Mouse (Mus musculus) layer of hippocampus, postnatal 14 days (tissue): ENCODE measurements at regions not wholly inside any gene's neighbourhood (a gene's known extent, or its start where the extent isn't known, plus 50 kb on each side); places are given as distances from the start of the nearest gene placed in this dataset.

Experiments
- DNase-seq, 2 experiments: peaks; one replicate each; pipeline ENCODE4 v3.0.0; 2021 to 2022; ENCODE audit warnings: low spot score in 2 of 2, mixed read lengths in 1 of 2

DNA sequence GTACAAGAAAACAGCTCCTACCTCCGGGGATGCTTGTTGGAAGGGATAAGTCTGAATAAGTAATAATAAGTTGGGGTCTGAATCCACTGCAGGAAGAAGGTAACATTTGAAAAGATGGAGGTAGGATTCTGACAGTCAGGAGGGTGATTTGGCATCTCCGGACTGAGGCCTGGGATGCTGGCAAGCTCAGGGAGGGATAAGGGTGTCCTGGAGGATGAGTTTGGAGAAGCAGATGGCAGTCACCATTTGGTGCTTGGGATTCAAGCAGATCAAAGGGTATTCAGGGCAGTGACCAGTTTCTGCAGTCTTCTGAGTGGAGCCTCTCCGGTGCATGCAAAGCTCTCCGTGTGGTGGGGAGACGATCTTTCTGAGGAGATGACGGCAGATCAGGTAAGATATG lies 62.9 kb upstream of the Gm2310 start:
- no peak for DNase-seq

DNA sequence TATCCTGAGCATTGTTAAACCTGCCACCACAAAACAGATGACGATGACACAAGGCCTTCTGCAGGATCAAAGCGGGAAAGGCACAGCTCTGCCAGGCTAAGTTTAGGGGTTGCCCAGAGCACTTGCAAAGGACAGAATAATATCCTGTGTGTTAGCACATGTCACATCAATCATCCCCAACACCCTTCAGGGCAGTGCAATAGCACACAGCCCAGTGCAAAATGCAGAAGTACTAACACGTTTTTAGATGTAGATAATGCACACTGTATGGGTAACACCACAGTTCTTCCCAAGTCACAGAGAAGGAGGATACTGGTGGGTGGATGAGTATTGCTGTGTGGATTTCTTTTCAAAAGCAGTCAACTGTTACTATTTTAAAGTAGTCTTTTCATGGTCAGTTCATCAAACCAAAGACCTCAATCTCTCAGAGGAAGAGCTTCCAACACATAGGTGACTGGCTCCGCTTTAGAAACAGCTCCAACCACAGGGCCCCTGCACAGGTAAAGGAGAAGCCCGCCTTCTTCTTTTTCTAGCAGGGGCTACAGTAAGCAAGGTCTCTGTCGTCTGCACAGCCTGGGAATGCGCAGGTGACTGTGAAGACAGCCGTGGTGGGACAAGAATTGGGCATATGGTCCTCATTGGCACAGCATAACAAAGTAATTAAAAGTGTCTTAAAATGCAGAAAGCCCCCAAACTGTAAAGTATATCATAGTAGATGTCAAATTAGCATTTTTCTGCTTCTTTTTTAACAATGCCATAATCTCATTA lies 61.6 kb upstream of the Gm2310 start:
- no peak for DNase-seq

DNA sequence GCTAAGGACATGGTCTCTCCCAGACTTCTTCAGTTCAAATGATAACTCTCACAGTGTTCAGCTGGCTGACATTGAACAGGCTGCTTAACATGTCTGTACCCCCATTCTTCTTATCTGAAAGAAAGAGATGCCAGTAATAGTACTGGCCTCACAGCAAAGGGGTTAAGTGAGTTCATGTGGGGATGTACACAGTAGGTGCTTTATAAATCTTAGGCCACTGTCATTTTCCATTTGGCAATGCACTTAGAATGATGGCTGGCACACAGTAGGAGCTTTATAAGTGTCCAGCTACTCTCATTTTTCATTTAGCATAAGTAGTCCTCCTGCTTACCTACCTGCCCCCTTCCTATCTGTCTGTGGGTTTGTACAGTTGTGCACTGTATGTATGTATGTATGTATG lies 60.3 kb upstream of the Gm2310 start:
- no peak for DNase-seq

DNA sequence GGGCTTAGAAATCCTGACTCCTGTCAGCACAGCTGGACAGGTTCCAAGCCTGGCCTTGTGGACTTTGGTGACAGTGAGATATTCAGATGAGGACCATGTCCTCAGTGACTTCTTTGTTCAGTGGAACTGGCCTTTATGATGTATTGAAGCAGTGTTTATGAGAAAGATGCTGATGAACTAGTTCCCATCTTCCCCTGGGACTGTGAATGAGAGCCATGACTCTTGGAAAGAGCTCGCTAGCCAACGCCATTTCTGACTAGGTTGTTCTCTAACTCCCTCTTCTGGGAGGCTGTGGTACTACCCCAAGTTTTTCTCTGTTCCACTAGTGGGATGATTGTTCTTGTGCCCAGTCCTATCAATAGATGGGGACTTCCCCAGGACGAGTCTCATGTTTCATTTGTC lies 57.7 kb upstream of the Gm2310 start:
- DNase-seq: peak; percentile 44 to 64

DNA sequence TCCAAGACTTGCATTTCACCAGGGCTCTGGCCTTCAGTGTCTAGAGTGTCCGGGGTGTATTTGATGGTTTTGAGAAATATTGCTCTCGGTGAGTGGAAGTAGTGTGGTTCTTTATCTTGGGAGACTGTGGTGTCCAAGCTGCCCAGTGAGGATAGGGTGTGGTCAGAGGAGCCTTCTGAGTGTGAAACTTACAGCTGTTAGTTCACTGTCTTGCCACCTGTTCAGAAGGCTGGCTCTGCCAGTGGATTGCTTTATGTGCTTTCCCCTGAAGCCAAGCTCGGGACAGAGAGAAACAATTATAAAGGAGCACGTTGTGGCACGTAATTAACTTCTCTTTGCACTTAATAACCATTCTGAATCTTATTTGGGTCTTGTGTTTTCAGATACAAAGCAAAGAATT lies 57.2 kb upstream of the Gm2310 start:
- no peak for DNase-seq

DNA sequence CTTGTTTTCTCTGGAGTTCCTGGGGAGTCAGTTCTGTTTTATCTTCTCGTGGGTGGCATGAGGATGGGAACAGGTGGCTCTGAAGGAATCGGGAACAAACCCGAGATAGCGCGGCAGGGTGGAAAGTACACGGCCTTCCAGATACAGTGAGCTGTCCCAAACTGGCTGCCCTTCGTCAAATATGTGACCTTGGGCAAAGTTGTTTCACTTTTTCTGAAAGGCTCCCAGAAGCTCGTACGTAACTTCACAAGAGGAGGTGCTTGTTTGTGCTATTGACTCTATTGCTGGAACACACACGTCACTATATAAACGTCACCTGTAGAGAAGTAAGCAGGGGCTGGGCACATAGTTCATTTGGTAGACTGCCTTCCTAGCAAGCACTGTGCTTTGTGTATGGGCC lies 49.9 kb upstream of the Gm2310 start:
- DNase-seq: peak in 1 of 2 experiments; percentile 7
